Mouse (Mus musculus): ENCODE measurements around the gene Epc2.

The Epc2 gene

DNA sequence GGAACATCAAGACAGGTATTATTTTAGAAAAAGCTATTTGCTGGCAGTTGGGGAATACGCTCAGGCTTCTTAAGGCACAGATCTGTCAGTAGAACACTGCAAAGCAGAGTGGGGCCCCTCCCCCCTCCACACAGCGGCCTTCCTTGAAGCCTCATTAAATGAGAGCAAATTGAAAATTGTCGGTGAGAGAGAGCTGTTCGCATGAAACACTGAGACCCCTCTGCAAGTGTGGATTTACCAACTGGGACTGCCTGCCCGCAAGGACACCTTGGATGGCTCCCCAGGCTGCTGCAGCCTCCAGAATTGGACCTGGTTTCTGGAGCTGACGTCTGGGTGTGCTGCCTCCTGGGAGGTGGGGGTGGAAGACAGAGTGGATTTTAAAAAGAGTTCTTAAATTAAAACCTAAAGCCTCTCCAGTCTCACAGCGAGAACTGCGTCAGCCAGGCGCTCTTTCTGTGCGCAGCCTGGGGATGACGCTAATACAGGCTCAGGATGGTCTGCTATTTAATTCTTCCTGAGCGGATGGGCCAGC is 120.9 kb downstream of the Epc2 start:
- no peak for DNase-seq

DNA sequence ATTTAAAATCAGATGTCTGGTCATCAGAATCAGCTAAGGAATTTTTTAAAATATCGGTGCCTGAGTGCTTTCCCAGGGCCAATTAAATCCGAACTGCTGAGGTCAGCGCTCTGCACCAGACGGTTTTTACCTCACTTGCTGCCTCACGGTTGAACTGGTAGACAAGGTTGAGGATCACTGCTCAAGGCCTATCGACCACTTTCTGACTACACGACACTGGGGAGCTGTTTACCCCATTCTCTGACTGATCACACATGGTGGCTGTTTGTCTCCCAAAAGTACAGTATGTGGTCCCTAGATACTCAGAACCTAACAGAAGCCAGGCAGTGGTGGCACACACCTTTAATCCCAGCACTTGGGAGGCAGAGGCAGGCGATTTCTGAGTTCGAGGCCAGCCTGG is 121.4 kb downstream of the Epc2 start:
- DNase-seq: no peak

DNA sequence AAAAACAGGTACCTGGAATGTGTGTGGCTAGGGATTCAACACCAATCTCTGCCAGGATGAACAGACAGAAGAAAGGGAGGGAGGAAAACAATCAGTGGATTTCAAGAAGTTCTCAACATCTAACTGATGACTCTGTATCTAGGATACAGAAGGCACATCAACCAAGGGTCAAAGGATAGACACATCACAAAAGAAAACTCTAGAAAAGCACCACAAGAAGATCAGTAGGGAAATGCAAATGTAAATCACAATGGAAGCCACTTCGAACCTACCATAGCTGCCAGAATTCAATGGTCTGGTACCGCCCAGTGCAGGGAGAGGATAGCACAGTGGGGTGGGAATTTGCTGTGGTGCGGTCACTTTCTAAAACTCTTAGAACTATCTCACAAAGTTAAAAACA is 122.0 kb downstream of the Epc2 start:
- no peak for DNase-seq

DNA sequence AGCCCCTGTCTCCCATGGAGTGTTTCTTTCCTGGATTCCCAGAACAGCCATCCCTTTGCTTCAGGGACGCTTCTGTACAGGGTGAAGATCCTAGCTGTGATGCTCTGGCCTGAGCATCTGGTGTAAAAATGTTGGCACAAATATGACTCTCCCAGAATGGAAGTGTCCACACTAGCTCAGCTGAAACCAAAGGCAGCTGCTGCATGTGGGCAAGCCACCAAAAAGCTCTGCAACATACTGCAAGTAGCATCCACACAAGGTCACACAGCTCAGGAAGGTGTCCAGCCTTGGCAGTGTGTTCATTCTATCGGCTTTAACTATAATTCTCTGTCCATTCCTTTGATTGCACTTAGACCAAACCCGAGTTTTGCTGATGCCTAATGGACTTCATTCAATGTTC is 129.3 kb downstream of the Epc2 start:
- DNase-seq: no peak

DNA sequence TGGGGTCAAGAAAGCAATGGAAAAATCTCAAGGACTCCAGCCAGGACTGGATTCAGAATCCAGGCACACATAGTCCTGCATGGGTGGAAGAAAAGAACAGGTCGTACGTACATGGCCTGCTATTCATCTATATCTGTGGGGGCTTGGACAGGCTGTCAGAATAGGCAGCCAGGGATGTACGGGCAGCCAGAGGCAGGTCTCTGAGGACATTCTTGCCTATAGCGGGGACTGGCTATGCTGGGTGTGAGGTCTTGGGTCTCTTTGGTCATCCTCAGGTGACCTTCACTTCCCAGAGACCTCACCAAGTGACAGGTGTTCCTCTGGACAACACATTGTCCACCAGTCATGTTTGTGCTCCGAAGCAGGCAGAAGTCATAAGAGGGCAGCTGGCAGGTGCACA is 131.3 kb downstream of the Epc2 start:
- no peak for DNase-seq

DNA sequence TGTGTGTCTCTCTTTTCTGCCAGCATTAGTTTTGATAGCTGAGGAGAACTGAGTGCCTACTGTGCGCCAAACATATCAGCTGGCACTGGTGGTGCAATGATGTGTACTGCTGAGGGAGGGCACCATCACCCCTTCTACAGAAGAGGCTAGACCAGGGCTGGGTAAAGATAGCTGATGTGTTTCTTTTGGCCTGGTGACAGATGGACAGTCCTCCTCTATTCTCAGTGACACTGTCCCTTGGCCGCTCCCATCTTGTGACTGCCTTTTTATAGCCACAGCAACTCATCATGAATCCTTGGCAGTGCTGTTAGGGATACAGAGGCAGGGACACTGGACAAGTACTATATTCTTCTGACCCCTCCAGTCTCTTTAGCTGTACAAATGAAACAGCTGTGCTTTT is 132.0 kb downstream of the Epc2 start:
- DNase-seq: no peak

DNA sequence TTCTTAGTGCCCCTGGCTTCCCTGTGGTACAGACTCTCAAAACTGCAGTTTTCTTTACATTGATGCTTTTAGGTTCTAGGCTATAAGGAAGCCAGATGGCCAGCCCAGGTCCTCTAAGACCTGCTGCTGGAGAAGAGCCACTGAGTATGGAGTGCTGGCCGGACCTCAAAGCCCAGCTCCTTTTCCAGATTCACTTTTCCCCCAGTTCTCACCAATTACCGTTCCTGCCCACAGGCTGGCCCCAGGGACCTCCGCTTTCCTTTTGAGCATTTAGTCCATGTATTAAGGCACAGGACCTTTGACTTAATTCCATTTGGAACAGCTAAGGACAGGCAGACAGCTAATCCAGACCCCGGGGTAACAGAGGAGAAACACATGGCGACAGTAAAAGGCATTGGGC is 139.2 kb downstream of the Epc2 start:
- DNase-seq: peak; percentile 47

DNA sequence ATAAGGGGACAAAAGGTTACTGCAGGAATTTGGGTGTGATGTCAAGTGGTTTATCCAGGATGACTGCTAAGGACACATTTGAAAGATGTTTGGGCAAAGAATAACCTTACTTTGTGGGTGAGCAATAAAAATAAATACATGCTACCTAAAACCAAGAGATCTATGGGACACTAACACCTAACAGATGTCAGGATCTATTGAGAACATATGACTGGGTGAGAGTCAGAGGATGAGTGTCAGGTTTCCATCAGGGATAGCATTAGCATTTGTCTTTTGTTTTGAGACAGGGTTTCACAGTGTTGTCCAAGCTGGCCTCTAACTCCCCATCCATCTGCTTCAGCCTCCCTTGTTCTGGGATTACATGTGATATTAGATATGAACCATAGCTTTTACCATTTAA is 141.6 kb downstream of the Epc2 start:
- DNase-seq: no peak

DNA sequence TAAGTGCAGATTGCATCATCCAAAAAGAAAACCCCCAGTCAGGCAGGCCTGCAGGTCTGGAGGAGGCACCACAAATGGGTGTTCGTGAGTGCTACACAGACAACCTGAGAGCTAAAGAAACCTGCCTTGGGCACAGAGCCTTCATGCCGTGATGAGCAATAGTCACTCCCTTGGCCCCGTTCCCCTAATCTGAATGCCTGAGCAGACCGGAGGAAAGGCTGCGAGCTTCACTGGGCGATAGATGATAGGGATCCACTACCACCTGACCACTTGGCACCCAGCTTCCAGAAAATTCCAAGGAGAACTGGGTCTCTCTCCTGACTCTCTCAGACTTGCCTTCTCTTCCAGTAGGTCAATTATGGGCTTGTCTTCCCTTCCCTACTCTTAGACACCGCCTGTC is 143.6 kb downstream of the Epc2 start:
- peak; percentile 74 for DNase-seq

DNA sequence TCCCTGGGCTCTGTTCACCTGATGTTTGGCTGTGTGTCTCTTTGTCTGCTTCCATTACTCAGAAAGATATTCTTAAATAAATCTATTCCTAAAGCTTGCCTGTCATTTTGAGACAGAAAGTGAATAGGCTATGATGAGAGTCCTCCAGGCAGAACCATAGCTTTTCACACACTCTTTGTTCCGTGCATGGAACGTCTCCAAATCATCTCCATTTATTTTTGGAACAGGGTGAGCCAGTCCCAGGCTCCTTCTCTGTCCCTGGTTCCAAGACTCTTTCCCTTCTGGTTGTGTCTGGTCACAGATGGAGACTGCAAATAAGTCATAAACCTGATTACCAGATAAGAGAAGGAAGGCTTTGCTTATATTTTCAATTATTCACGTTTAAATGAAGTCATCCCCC is 145.0 kb downstream of the Epc2 start:
- peak; percentile 47 for DNase-seq

DNA sequence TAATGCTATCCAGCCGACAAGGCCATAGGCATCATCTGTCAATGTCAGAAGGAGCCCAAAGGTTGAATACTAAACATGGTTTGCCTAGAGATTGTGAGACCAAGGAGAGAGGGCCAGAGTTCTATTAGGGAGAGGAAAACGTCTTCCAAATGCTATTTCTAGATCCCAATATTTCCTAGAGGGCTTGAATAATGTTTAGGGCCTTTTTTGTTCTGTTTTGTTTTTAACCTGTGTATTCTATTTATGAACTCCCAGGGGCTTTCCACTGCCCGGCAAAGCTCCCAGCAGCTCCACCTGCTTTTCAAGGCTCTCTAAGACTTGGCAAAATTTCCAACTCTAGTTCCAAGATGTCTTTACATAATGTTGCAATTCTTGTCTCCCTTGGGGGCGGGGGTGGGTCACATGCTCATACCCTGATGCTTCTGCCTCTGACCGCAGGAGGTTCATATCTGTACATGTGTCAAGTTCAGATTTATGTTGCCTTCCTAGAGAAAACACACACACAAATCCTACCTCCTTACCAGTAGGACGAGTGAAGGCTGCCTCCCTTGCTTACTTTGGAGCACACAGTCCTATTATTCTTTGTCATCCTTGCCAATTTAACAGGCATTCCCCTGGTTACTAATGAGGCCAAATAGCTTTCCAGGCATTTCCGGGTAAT is 148.9 kb downstream of the Epc2 start:
- DNase-seq: no peak
